Mouse (Mus musculus) urinary bladder, adult 18-20 months (tissue): ENCODE measurements around the gene Vars.
"Not testable (repeated sequence)": the region's sequence is repeated elsewhere in the genome, so short reads cannot be mapped to it uniquely, and the experiment has no call there.

Source experiments
- DNase-seq, 2 experiments: peaks; one replicate each; pipeline ENCODE4 v3.0.0; 2022; ENCODE audit warnings: low spot score in 2 of 2, mixed read lengths in 2 of 2

Gene Vars

DNA sequence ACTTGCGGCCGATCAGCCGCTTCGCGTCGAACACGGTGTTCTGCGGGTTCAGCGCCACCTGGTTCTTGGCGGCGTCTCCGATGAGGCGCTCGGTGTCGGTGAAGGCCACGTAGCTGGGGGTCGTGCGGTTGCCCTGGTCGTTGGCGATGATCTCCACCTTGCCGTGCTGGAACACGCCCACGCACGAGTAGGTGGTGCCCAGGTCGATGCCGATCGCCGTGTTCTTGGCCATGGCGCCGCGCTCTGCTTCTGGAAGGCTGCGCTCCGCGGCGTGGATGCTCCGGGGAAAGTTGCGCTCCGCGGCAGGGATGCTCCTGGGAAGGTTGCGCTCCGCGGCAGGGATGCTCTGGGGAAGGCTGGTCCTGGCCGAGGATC, 29.1 kb upstream of the Vars start:
- not testable (repeated sequence) for DNase-seq

DNA sequence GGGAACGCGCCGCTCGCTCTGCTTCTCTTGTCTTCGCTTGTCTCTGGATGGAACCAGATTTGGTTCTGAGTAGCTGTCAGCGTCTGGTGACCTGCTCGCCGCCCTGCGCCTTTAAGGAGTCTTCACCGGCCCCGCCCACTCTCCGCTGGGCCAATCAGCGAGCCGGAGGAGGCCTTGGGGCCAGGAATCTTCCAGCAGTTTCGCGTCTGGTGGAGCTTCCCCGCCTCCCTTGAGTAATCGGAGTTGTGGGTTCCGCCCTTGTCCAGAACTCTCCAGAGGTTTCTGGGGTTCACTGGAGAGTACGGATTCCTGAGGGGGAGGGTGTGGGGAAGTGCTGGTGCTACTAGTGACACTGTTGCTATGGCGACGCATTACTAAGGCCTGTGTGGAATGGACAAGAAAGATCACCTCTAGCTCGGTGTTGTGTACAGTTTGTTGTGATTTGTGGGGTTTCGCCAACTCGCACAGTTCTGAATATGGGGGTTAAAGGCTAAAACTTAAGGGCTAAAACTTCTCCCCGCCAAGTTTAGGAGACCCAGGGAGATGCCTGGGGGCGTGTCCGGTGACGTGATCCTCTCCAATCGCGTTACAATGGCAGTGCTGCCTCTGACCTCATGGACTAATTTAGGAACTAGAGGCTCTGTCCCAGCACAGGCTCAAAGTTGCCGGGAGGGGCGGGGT, 28.6 kb upstream of the Vars start, which contains the start of the genes Hspa1a and Hspa1l:
Gene Hspa1a, minus strand, starts transcription at position 88 of the 681 bp plus-strand sequence.
Gene Hspa1l, plus strand, starts transcription at position 635 of the 681 bp plus-strand sequence.
- peak; percentile 84 to 87 for DNase-seq

DNA sequence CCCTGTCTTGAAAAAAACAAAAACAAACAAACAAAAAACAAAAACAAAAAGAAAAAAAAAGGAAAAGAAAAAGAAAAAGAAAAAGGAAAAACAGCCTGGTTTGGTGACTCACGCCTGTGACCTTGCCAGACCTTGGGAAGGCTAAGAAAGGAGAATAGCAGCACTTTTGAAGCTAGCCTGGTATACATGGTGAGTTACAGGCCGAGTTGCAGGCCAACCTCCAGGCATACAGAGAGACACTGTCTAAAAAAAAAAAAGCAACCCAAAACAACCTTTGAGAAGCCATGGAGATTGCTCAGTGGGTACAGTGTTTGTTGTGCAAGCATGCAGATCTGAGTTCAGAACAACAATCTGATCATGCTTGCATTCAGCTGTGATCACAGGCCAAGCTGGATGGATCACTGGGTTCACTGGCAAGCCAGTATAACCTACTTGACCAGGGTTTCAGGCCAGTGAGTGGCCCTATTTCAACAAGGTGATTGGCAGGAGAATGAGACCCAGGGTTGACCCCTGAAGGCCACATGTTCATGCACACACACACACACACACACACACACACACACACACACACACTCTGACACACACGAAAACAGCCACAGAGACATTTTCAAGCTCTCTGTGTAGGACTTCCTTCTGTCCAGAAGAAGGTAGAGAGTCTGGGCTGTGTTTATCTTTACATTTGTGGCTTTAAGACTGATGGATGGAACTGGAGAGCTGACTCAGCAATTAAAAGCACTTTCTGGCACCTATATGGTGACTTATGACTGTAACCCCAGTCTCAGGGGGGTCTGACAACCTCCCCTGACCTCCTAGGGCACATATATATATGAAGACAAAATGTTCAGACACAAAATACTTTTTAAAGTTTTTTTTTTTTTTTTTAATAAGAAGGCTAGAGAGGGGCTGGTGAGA, 24.9 kb upstream of the Vars start:
- no peak for DNase-seq

DNA sequence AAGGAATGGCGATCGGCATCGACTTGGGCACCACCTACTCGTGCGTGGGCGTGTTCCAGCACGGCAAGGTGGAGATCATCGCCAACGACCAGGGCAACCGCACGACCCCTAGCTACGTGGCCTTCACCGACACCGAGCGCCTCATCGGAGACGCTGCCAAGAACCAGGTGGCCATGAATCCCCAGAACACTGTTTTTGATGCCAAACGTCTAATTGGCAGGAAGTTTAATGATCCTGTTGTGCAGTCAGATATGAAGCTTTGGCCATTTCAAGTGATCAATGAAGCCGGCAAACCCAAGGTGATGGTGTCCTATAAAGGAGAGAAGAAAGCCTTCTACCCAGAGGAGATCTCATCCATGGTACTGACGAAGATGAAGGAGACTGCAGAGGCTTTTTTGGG, 23.8 kb upstream of the Vars start:
- no peak for DNase-seq

DNA sequence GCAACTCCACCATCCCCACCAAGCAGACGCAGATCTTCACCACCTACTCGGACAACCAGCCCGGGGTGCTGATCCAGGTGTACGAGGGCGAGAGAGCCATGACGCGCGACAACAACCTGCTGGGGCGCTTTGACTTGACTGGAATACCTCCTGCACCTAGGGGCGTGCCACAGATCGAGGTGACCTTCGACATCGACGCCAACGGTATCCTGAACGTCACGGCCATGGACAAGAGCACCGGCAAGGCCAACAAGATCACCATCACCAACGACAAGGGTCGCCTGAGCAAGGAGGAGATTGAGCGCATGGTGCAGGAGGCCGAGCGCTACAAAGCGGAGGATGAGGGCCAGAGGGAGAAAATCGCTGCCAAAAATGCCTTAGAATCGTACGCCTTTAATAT, 22.5 kb upstream of the Vars start:
- DNase-seq, result no peak

DNA sequence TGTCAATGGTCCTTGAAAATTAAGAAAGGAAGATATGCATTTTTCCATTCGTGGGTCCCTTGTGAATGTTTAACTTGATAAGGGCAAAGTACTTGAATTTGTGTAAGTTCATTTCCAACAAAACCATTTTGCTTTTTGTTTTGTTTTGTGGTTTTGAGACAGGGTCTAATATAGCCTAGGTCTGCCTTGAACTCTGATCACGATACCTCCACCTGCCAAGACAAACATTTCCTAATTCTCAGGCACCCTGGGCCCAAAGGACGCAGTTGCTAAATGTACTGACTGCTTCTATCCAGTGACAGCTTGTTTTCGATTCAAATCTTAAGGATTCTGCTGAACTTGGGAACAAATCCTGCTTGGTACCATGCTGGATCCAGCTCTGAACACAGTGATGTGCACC, 21.2 kb upstream of the Vars start:
- no peak for DNase-seq

DNA sequence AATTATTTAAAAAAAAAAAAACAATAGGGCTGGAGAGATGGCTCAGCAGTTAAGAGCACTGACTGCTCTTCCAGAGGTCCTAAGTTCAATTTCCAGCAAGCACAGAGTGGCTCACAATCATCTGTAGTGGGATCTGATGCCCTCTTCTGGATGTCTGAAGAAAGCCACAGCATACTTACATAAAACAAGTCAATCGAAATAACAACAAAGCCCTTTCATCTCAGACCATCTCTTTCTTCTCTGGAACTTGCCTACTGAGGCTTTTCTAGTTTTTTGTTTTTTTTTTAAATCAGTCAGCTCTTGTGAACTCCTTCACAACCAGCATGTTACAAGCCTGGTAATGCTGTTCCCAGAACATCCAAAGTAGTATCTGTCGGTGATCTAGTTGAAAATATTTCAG, 20.1 kb upstream of the Vars start:
- DNase-seq, result no peak

DNA sequence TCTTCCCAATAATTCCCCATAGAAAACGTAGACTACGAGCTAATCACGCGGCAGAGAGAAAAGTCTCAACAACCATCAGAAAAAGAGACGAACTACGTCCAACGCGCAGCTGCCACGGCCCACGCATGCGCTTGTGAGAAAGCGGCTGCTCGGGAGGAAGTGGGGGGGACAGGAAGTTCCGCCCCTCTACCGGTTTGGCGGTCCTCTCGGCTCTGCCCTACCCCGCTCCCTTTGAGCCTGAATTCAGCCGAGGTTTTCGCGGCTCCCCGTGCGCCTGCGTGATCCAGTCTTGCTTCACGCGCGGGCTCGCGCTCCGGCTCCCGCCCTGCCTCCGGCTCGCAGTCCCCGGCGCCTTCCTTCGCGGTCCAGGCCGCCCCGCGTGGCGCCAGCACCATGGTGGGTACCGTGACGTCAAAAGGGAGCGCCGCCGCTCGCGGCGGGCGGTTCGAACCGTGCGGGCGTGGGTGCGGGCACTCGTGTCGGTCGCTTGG, 19.1 kb upstream of the Vars start, which contains the start of gene Lsm2:
Gene Lsm2, plus strand, starts transcription at position 173 of the 491 bp plus-strand sequence.
- DNase-seq, result peak; percentile 88 to 94

DNA sequence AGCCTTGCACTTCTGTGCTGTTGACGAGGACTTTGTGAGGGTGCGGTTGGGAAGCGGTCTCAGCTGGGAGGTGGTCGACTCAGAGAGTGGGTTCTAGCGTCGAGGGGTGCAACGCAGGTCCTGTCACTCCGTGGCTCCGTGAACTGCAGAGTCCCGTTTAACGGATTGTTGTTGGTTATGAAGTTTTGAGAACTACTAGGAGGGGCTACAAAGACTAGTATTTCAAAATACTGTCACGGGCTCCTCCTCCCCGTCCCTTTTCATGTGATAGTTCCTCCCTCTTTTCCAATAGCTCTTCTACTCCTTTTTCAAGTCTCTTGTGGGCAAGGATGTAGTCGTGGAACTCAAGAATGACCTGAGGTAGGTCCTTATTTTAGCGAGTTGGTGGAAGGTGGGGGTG, 18.5 kb upstream of the Vars start:
- DNase-seq, result no peak

DNA sequence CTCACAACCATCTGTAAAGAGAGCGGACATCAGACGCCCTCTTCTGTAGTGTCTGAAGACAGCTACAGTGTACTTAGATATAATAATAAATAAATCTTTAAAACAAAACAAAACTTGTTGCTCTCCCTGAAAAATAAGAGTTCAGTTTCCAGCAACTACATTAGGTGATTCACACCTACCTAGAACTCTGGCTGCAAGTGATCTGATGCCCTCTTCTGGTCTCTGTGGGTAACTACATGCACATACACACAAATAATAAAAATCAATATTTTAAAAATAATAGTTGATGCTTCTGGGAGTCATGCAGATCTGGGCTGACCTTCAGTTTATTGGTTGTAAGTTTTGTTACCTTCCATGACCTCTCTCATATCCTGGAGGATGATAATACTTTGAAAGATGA, 16.6 kb upstream of the Vars start:
- no peak for DNase-seq

DNA sequence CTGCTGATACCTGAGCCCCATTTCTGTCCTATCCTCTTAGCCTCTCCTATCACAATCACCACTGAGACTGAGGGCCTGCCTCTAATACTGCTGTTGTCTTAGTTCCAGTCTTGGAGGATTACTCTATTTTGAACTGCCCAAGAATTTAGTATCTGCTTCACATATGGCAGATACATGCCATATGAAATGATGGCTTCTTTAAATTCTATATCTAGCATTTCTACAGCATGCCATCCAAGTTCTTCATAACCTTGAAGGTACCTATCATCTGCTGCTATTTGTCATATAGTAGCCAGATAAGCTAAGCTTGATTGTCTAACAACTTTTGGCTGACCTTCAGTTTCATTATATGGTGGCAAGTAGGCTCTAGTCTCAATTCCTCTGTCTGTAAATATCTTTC, 6.0 kb upstream of the Vars start:
- DNase-seq, result no peak

DNA sequence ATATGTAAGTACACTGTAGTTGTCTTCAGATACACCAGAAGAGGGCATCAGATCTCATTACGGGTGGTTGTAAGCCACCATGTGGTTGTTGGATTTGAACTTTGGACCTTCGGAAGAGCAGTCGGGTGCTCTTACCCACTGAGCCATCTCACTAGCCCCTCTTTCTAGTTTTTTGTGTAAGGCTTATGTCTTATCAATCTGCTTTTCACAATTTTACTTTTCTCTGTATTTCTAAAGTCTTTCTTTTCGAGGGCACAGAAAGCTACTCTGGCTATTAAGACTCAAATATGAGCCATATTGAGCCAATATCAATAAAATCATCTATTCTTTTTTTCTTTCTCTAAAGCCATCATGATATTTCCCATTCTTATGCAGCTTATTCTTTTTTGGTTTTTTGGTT, 5.6 kb upstream of the Vars start:
- not testable (repeated sequence) for DNase-seq

DNA sequence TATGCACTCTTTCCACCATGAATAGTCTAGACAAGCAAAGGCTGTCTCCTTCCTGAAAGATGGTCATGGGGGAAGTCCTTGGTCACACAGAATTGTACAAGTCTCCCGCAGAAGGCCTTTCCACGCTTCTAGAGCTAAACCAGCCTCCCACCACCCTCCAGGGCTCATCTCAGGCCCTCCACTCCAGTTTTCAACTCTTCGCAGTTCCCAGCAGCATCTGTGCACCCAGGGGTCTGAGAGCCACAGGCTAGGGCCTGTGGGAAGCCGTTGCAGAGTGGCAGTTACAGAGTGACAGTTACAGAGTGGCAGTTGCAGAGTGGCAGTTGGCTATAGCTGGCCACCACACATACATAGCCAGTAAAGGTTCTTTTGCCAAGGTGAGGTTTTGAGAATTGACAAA, 4.9 kb upstream of the Vars start:
- DNase-seq, result not testable (repeated sequence)

DNA sequence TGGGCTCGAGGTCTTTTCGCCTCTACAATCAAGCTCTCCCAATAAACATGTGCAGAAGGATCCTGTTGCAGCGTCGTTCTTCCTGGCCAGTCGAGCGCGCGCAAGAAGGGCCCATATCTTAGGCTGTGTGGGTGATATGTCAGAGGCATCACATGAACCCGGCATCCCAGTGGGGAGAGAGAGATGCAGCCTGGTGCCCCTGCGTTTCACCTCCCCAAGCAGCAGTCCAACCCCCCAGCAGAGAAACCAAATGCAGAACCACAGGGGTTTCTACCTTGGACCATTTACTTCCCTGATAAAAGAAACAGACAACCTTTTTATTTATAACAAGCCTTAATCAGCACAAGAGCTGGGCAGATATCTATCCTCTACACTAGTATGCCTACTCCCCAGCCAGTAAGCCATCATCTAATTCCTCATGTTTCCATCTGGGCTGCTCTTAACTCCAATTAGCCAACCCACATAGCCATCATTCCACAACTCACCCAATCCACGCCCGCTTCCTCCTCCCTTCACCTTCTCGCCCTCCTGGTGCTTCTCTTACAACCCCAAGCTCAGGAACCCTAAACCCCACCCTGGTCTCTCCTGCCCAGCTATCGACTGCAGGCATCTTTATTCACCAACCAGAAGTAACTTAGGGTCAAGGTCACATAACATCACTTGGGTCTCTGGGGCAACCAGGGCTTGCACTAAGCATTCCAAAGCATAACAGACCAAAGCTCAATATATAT, 4.2 kb upstream of the Vars start:
- no peak for DNase-seq

DNA sequence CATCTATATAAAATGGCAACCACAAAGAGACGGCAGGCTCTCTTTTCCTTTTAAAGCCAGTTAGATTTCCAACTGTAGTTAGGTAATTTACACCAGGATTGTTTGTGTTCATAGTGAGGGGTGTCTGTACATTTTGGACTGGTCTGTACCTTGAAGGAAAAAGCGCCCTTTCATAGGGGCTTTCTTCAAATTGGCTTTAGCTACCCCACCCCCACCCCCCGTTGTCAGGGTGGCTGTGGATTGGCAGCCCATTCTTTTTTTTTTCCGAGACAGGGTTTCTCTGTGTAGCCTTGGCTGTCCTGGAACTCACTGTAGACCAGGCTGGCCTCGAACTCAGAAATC, 3.7 kb upstream of the Vars start:
- no peak for DNase-seq

DNA sequence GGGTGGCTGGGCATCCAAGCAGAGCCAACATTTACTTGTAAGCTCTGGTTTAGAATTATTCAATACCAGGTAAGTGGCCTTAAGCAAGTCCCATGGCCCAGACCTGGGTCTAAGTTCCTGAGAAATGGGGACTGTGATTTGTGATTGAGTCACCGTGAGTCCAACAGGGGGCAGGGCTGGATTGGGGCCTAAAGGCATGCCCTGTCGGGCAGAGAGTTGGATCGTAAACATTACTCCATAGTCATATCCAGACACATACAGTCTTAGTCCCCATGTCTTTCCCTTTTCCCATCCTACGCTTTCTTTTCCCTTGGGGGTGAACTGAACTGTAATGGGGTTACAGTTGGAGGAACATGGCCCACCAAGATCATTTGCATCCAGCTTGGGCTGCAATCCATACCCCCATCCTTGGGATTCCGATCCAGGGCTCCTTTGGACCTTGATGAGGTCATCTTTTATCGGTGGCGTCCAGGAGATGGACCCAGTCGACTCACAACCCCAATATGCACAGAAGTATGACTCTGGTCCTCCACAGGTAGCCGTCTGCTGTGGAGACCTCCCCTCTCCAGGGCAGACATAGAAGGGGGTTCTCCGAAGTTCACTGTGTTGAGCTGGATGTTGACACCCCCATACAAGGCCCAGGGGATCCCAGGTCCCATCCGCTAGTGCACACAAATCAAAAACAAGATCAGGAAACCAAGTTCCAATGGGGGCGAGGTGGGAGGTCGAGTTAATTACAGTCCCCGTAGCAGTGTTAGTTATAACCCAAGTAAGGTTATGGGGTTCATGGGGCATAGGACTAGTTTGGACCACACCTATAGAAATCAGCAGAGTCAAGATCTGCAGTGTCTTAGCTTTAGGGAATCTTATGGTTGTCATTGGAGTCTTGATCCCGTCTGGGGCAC, 2.0 kb upstream of the Vars start:
- no peak for DNase-seq

DNA sequence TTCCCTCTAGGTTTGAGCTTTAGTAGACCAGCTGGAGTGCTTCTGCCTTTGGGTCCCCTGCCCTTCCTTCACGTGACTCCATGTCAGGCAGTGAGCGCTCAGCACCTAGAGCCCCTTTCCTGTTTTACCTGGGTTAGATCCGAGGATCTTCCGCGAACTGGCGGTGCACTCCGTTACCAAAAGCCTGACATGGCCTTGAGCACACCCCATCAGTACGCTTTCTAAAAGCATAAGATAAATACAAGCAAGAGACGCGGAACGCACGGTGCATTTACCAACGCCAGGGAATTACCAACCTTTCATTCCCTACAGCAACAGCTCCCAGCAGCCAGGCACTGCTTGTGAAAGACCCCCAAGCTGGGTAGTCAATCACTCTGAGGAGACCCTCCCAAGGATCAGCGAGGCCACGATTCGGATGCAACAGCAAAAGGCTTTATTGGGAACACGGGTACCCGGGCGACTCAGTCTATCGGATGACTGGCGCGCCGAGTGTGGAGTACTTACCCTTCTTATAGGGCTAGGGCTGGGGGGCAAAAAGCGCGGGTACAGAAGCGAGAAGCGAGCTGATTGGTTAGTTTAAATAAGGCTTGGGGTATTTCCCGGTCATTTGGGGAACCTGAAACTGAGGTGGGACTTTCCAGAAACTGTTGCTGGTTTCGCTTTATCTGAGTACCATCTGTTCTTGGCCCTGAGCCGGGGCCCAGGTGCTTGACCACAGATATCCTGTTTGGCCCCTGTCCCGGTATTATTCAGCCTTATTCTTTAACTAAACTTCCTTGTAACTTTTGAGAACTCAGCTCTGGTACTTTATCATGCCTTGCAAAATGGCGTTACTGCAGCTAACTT, 693 bp upstream of the Vars start:
- not testable (repeated sequence) for DNase-seq

DNA sequence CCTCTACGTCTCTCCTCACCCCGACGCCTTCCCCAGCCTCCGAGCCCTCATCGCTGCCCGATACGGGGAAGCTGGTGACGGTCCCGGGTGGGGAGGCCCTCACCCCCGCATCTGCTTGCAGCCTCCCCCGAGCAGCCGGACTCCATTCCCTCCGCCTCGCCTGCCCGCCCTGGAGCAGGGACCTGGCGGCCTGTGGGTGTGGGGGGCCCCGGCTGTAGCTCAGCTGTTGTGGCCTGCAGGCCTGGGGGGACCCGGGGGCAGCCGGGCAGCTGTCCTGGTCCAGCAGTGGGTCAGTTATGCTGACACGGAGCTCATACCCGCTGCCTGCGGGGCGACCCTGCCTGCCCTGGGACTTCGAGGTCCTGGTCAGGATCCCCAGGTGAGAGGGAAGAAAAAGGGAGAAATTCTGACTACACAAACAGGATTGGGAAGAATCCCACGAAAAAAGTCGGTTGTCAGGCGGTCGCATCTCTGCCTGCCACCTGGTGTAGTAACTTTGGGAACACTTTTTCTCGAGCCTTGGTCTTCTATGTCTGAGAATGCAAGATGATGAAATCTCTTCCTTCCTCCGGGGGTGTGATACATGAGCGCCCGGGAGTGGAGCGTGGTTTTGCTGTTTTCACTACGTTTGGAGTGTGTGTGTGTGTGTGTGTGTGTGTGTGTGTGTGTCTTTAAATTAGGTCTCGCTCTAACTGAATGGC, 815 bp downstream of the Vars start:
- no peak for DNase-seq

DNA sequence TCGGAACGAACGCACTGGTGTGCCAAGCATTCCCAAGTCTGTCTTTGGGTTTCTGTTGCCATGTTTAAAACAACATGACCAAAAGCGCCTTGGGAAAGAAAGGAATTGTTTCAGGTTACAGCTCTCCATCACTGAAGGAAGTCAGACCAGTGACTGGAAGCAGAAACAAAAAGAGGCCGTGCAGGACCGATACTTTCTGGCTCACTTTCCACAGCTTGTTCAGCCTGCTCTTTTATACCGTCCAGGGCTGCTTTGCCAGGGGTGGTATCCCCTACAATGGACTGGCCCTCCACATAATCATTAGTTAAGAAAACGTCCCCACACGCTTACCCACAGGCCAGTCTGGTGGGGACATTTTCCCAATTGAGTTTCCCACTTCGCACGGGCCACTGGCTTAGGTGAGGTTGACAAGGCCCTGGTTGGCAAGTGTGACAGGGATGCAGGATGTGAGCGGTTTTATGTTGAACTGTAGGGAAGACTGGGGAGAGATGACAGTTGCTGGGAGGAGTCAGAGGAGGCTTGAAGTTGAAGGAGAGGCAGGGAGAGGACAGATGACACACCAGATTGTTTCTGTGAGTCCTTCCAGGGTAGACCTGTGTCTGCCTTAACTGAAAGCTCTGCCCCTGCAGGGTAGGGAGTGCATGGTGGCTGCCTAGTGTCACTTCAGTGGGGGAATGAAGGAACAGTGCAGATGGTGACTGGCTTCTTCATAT, 1.5 kb downstream of the Vars start:
- DNase-seq, result no peak
